Mouse (Mus musculus): ENCODE measurements around the gene Rnf222. TPM values are rescaled to one million over a fixed set of nuclear protein-coding genes. Genes with fewer than 3 reads are reported as not detected.

The Rnf222 gene
- total and polyA plus RNA-seq, 2 experiments from 2014 or later: 0.14 TPM; not detected in 1

DNA sequence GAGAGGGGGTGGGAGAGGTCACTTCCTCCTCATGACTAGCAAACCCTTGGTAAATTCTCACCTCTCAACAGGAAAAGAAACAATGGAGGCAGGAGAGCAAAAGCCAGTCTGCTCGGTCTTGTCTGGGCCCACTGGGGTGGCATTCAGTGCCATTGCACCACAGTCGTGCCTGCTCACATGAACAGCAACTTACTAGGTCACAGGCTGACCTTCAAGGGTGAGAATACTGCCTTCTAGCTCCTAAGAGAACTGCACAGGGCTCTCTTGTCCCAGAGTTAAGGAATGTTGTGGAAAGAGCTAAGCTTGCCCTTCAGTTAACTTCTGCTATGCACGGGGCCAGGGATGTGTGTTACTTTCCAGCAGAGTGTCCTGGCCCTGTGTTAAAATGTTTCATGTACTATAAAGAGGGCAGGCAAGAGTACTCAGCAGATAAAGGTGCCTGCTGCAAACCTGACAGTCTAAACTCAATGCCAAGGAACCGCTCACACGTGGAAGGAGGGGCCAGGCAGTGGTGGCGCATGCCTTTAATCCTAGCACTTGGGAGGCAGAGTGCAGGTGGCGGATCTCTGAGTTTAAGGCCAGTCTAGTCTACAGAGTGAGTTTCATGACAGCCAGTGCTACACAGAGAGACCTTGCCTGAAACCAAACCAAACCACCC, 20.6 kb downstream of the Rnf222 start:
- no peak overlapping the region for H3K4me2 ChIP-seq (ENCODE audit: low read depth, low read length)
- peak overlapping the region; percentile 75 for H3K27ac ChIP-seq (ENCODE audit: low read depth)
- H3K4me1 ChIP-seq (ENCODE audit: control insufficient read depth, insufficient read depth): peaks cover 11% of the 10 kb centered on the region; the same call in 1 of the 2 replicates
- no peak overlapping the region for H3K9ac ChIP-seq (replicated peaks; ENCODE audit: low read depth, low read length)
- H3K36me3 ChIP-seq (replicated peaks; ENCODE audit: control insufficient read depth, insufficient read depth, low read length): peaks cover 20% of the 10 kb centered on the region
- H3K4me3 ChIP-seq (ENCODE audit: low read depth, low read length): no peak overlapping the region
- TF ChIP-seq EP300 (IDR thresholded peaks at IDR 0.05; ENCODE audit: low read depth) (no peak), CTCF (IDR thresholded peaks at IDR 0.05; ENCODE audit: low read depth) (no peak)
- whole genome bisulfite sequencing: 18% methylated on average over 7 of the region's 7 CpGs
- no peaks in the 10 kb centered on the region for H3K9me3 ChIP-seq (replicated peaks; ENCODE audit: control insufficient read depth, low read length)
- DNase-seq (ENCODE audit: low spot score): no peak
- H3K27me3 ChIP-seq (ENCODE audit: control insufficient read depth, insufficient read depth, low read length): no peaks in the 10 kb centered on the region
- peak; percentile 66 for ATAC-seq (ENCODE audit: insufficient read depth, low read depth)

DNA sequence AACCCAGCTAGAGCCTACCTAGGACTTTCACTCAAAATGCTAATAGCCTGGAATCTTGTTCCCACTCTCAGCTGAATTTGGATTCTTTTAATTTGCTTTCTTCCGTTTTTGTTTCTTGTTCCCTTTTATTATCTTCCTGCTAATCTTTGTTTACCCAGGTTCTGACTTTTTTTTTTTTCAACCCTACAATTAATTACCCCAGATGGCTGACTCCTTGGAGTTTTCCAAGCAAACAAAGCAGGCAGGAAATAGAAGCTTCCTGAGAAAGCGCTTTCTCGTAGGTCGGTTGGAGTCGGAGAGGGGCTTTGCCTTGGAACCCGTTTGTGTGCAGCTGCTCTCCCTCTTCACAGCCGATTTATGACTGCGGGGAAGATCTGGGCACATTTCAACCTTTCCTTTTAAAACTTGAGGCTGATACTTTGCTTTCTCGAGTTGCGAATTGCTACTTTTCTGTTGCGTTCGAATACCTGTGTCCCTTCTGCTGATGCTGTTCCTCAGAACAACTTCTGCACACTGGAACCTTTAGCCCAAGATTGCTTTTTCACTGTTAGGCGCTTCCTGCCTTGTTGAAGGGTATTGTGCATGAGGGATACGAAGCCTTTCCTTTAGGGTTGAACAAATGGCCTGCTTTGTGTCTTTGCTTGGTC, 23.3 kb downstream of the Rnf222 start:
- 52% methylated on average over 14 of the region's 14 CpGs for WGBS
- no peak for ATAC-seq (ENCODE audit: insufficient read depth, low read depth)
- no peaks in the 10 kb centered on the region for H3K36me3 ChIP-seq (replicated peaks; ENCODE audit: control insufficient read depth, insufficient read depth, low read length)
- H3K27ac ChIP-seq (ENCODE audit: low read depth): peak overlapping the region; percentile 63
- 0 out of 2 replicates have a peak overlapping the region, but pooled peaks have one; percentile 10 for H3K4me3 ChIP-seq (ENCODE audit: low read depth, low read length)
- peak; percentile 45 for DNase-seq (ENCODE audit: low spot score)
- no peaks in the 10 kb centered on the region for H3K27me3 ChIP-seq (ENCODE audit: control insufficient read depth, insufficient read depth, low read length)
- H3K4me2 ChIP-seq (ENCODE audit: low read depth, low read length): peak overlapping the region; percentile 15; the same call in 1 of the 2 replicates
- H3K4me1 ChIP-seq (ENCODE audit: control insufficient read depth, insufficient read depth): peaks cover 11% of the 10 kb centered on the region; the same call in 1 of the 2 replicates
- TF ChIP-seq EP300 (IDR thresholded peaks at IDR 0.05; ENCODE audit: low read depth): no peak
- TF ChIP-seq CTCF (IDR thresholded peaks at IDR 0.05; ENCODE audit: low read depth): no peak
- H3K9me3 ChIP-seq (replicated peaks; ENCODE audit: control insufficient read depth, low read length): no peaks in the 10 kb centered on the region
- no peak overlapping the region; the same call in 1 of the 2 replicates for H3K9ac ChIP-seq (replicated peaks; ENCODE audit: low read depth, low read length)

DNA sequence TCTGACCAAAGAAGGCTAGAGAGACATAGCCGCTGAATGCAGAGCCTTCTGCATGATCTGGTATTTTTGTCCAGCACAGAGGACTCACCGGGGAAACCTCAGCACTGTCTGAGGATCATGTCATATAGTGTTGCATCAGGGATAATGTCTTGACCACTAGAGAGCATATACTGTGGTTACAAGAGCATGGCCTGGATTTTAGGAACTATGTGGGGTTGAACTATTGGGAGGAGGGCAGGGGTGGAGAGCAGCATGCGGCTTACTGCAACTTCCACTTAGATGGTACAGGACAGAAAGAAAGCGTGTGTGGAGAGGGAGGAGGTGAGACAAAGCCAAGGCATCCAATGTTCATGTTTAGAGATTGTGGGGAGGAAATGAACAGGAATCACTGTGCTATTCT, 26.2 kb downstream of the Rnf222 start:
- Histone ChIP-seq H3K4me3 (ENCODE audit: low read depth, low read length) (no peak overlapping the region), H3K4me1 (ENCODE audit: control insufficient read depth, insufficient read depth) (0 out of 2 replicates have a peak, but pooled peaks cover under 1% of the 10 kb centered on the region), H3K36me3 (replicated peaks; ENCODE audit: control insufficient read depth, insufficient read depth, low read length) (no peaks in the 10 kb centered on the region), H3K27ac (ENCODE audit: low read depth) (no peak overlapping the region), H3K9ac (replicated peaks; ENCODE audit: low read depth, low read length) (no peak overlapping the region), H3K4me2 (ENCODE audit: low read depth, low read length) (no peak overlapping the region), H3K9me3 (replicated peaks; ENCODE audit: control insufficient read depth, low read length) (no peaks in the 10 kb centered on the region), H3K27me3 (ENCODE audit: control insufficient read depth, insufficient read depth, low read length) (no peaks in the 10 kb centered on the region)
- 82% methylated on average over 4 of the region's 4 CpGs for WGBS
- ATAC-seq (ENCODE audit: insufficient read depth, low read depth) (no peak), DNase-seq (ENCODE audit: low spot score) (no peak)
- no peak for TF ChIP-seq CTCF (IDR thresholded peaks at IDR 0.05; ENCODE audit: low read depth)
- no peak for TF ChIP-seq EP300 (IDR thresholded peaks at IDR 0.05; ENCODE audit: low read depth)

DNA sequence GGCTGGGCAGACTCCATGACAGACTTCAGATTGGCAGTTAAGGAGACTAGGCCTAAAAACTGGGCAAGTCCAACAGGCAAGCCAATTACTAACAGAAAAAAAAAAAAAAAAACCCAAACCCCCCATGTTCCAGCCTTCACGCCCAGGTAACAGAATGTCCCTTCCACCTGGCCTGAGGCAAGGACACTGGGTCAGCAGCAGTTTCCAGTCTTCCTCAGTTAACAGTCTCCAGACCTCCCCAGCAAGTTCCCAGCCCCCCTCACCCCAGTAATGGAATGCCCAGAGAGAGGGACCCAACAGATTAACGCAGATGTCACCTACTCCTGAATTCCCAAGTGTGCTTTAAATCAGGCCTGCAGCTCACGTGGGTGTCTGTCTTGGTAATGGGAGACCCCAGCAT, 34.8 kb downstream of the Rnf222 start:
- no peaks in the 10 kb centered on the region for H3K4me1 ChIP-seq (ENCODE audit: control insufficient read depth, insufficient read depth)
- no peak overlapping the region for H3K4me3 ChIP-seq (ENCODE audit: low read depth, low read length)
- no peaks in the 10 kb centered on the region for H3K9me3 ChIP-seq (replicated peaks; ENCODE audit: control insufficient read depth, low read length)
- H3K36me3 ChIP-seq (replicated peaks; ENCODE audit: control insufficient read depth, insufficient read depth, low read length): no peaks in the 10 kb centered on the region
- ATAC-seq (ENCODE audit: insufficient read depth, low read depth) (no peak), DNase-seq (ENCODE audit: low spot score) (no peak)
- no peak overlapping the region for H3K27ac ChIP-seq (ENCODE audit: low read depth)
- H3K9ac ChIP-seq (replicated peaks; ENCODE audit: low read depth, low read length): no peak overlapping the region
- no peak overlapping the region for H3K4me2 ChIP-seq (ENCODE audit: low read depth, low read length)
- 60% methylated on average over 3 of the region's 3 CpGs for WGBS
- no peaks in the 10 kb centered on the region for H3K27me3 ChIP-seq (ENCODE audit: control insufficient read depth, insufficient read depth, low read length)
- TF ChIP-seq CTCF (IDR thresholded peaks at IDR 0.05; ENCODE audit: low read depth): no peak
- no peak for TF ChIP-seq EP300 (IDR thresholded peaks at IDR 0.05; ENCODE audit: low read depth)

GRCm38 (mm10) chr11:68924749-68925148, 36.4 kb downstream of the Rnf222 start:
- H3K27ac ChIP-seq (ENCODE audit: low read depth): no peak overlapping the region
- no peak overlapping the region for H3K9ac ChIP-seq (replicated peaks; ENCODE audit: low read depth, low read length)
- no peak overlapping the region for H3K4me2 ChIP-seq (ENCODE audit: low read depth, low read length)
- ATAC-seq (ENCODE audit: insufficient read depth, low read depth) (no peak), DNase-seq (ENCODE audit: low spot score) (no peak)
- no peaks in the 10 kb centered on the region for H3K36me3 ChIP-seq (replicated peaks; ENCODE audit: control insufficient read depth, insufficient read depth, low read length)
- H3K27me3 ChIP-seq (ENCODE audit: control insufficient read depth, insufficient read depth, low read length): no peaks in the 10 kb centered on the region
- H3K4me1 ChIP-seq (ENCODE audit: control insufficient read depth, insufficient read depth): no peaks in the 10 kb centered on the region
- 83% methylated on average over 2 of the region's 2 CpGs for WGBS
- no peak overlapping the region for H3K4me3 ChIP-seq (ENCODE audit: low read depth, low read length)
- H3K9me3 ChIP-seq (replicated peaks; ENCODE audit: control insufficient read depth, low read length): no peaks in the 10 kb centered on the region
- TF ChIP-seq EP300 (IDR thresholded peaks at IDR 0.05; ENCODE audit: low read depth) (no peak), CTCF (IDR thresholded peaks at IDR 0.05; ENCODE audit: low read depth) (no peak)

Data from heart, postnatal 0 days (tissue).